Comparison of ENCODE assay signal across 8 mouse cellular contexts in genomic region chr5:123134186-123134874, GRCm38 (mm10). TPM values are rescaled to one million over a fixed set of nuclear protein-coding genes. Genes with fewer than 3 reads are reported as not detected.
DNase-seq lines count a peak whose midpoint lies in the region; ATAC-seq and TF ChIP-seq lines count a peak whose summit lies in the region.

No protein-coding gene starts in this region.

- peak overlapping the region; percentile 100 for H3K27ac ChIP-seq in forebrain, postnatal 0 days (ENCODE audit: low read depth, low read length)
- H3K27ac ChIP-seq in hindbrain, embryonic 14.5 days: peak overlapping the region; percentile 99
- peak overlapping the region; percentile 88 for H3K27ac ChIP-seq in liver, adult 2 months (replicated peaks; ENCODE audit: insufficient read depth, low read depth, low read length)
- peak overlapping the region; percentile 100 for H3K27ac ChIP-seq in neural tube, embryonic 13.5 days (replicated peaks)

- no peaks in the 10 kb centered on the region for H3K9me3 ChIP-seq in forebrain, postnatal 0 days (ENCODE audit: low read length)
- H3K9me3 ChIP-seq in hindbrain, embryonic 14.5 days (ENCODE audit: control insufficient read depth, low read length): no peaks in the 10 kb centered on the region
- no peaks in the 10 kb centered on the region for H3K9me3 ChIP-seq in neural tube, embryonic 13.5 days

- no peak for ATAC-seq in cerebellum, adult (ENCODE audit: insufficient number of reproducible peaks, low FRiP score, low TSS enrichment)
- no peak for ATAC-seq in forebrain, postnatal 0 days
- no peak for ATAC-seq in hindbrain, embryonic 14.5 days (ENCODE audit: low FRiP score)
- ATAC-seq in neural tube, embryonic 13.5 days (ENCODE audit: low read depth): no peak

- H3K4me2 ChIP-seq in forebrain, postnatal 0 days (ENCODE audit: low read depth): peak overlapping the region; percentile 97
- peak overlapping the region; percentile 100 for H3K4me2 ChIP-seq in hindbrain, embryonic 14.5 days (replicated peaks)
- peak overlapping the region; percentile 100 for H3K4me2 ChIP-seq in neural tube, embryonic 13.5 days

- no peaks in the 10 kb centered on the region for H3K79me2 ChIP-seq in liver, adult 2 months (ENCODE audit: control insufficient read depth, insufficient read depth, low read length)

- TF ChIP-seq POLR2A in brain, embryonic 14.5 days (IDR thresholded peaks at IDR 0.05; ENCODE audit: borderline replicate concordance, extremely low read depth, insufficient read depth, insufficient read length, poor library complexity, severe bottlenecking): no peak
- no peak for TF ChIP-seq POLR2A in liver, adult 2 months (IDR thresholded peaks at IDR 0.05; ENCODE audit: extremely low read depth, insufficient read depth, low read length)

- 18% methylated on average over 13 of the region's 13 CpGs for WGBS in forebrain, postnatal 0 days
- 16% methylated on average over 13 of the region's 13 CpGs for WGBS in hindbrain, embryonic 14.5 days
- 5% methylated on average over 13 of the region's 13 CpGs for WGBS in liver, adult 2 months
- WGBS in neural tube, embryonic 13.5 days: 16% methylated on average over 13 of the region's 13 CpGs

- no peaks in the 10 kb centered on the region for H3K36me3 ChIP-seq in forebrain, postnatal 0 days (ENCODE audit: insufficient read depth)
- peaks cover 52% of the 10 kb centered on the region for H3K36me3 ChIP-seq in hindbrain, embryonic 14.5 days (replicated peaks; ENCODE audit: control insufficient read depth, insufficient read depth)
- peaks cover 6% of the 10 kb centered on the region; the same call in 1 of the 2 replicates for H3K36me3 ChIP-seq in liver, adult 2 months (ENCODE audit: control insufficient read depth, insufficient read depth, low read length)
- H3K36me3 ChIP-seq in neural tube, embryonic 13.5 days: peaks cover 47% of the 10 kb centered on the region

- no peaks in the 10 kb centered on the region for H3K27me3 ChIP-seq in forebrain, postnatal 0 days (ENCODE audit: insufficient read depth, low read length)
- H3K27me3 ChIP-seq in hindbrain, embryonic 14.5 days (ENCODE audit: control insufficient read depth, insufficient read depth, low read length): no peaks in the 10 kb centered on the region
- no peaks in the 10 kb centered on the region for H3K27me3 ChIP-seq in liver, adult 2 months (ENCODE audit: control insufficient read depth, insufficient read depth, low read length)
- H3K27me3 ChIP-seq in neural tube, embryonic 13.5 days: no peaks in the 10 kb centered on the region

- peak; percentile 1; the same call in 1 of the 2 replicates for TF ChIP-seq CTCF in brain, embryonic 14.5 days (IDR thresholded peaks at IDR 0.05; ENCODE audit: borderline replicate concordance, extremely low read depth, insufficient read depth, insufficient read length)
- TF ChIP-seq CTCF in forebrain, postnatal 0 days (IDR thresholded peaks at IDR 0.05; ENCODE audit: low read depth): peak; percentile 10; the same call in 1 of the 2 replicates
- TF ChIP-seq CTCF in liver, adult 2 months (IDR thresholded peaks at IDR 0.05; ENCODE audit: low read depth, low read length): no peak

- peak overlapping the region; percentile 85; the same call in 1 of the 2 replicates for H3K4me3 ChIP-seq in forebrain, postnatal 0 days (ENCODE audit: low read depth, low read length)
- peak overlapping the region; percentile 91 for H3K4me3 ChIP-seq in hindbrain, embryonic 14.5 days (replicated peaks; ENCODE audit: low read length)
- H3K4me3 ChIP-seq in liver, adult 2 months (ENCODE audit: insufficient read depth, low read depth, low read length): no peak overlapping the region
- peak overlapping the region; percentile 95 for H3K4me3 ChIP-seq in neural tube, embryonic 13.5 days

- H3K4me1 ChIP-seq in forebrain, postnatal 0 days (ENCODE audit: insufficient read depth): peaks cover 22% of the 10 kb centered on the region
- H3K4me1 ChIP-seq in hindbrain, embryonic 14.5 days (replicated peaks; ENCODE audit: control insufficient read depth, insufficient read depth, low read length): peaks cover 58% of the 10 kb centered on the region
- H3K4me1 ChIP-seq in liver, adult 2 months (ENCODE audit: control insufficient read depth, insufficient read depth, low read length): peaks cover 21% of the 10 kb centered on the region
- peaks cover 71% of the 10 kb centered on the region for H3K4me1 ChIP-seq in neural tube, embryonic 13.5 days (replicated peaks)

- peak overlapping the region; percentile 100; the same call in 1 of the 2 replicates for H3K9ac ChIP-seq in forebrain, postnatal 0 days
- H3K9ac ChIP-seq in hindbrain, embryonic 14.5 days: peak overlapping the region; percentile 100
- peak overlapping the region; percentile 64 for H3K9ac ChIP-seq in liver, adult 2 months (ENCODE audit: low read depth, low read length)
- peak overlapping the region; percentile 100 for H3K9ac ChIP-seq in neural tube, embryonic 13.5 days

- peak; percentile 67 for DNase-seq in cerebellum, adult 11 months
- peak; percentile 48 for DNase-seq in brain, embryonic 14.5 days (ENCODE audit: low read depth)
- peak; percentile 35 for DNase-seq in forebrain, postnatal 0 days
- DNase-seq in hindbrain, embryonic 14.5 days (ENCODE audit: low spot score): no peak
- peak; percentile 62 for DNase-seq in liver, adult 2 months (ENCODE audit: extremely low read depth, low read depth, low spot score)
- no peak for DNase-seq in spleen, postnatal 36 days (ENCODE audit: low spot score in 2 of 2)

RNA-seq across cellular contexts. Expression of gene Rhof, which starts 1.8 kb away (rescaled TPM):
- polyA plus RNA-seq in brain, embryonic 14.5 days (2012; rRNA removed): 9.3 and 11.0 TPM in 2 replicates
- 25.3 and 27.0 TPM in 2 replicates for total RNA-seq in forebrain, postnatal 0 days (2014; rRNA removed)
- 36.9 and 38.7 TPM in 2 replicates for polyA plus RNA-seq in forebrain, postnatal 0 days (2015; fragmentation: Nextera tagmentation; extraction: Ambion mirVana)
- 13.0 and 17.5 TPM in 2 replicates for polyA plus RNA-seq in hindbrain, embryonic 14.5 days (2014; fragmentation: Nextera tagmentation; extraction: Ambion mirVana)
- 0.09 and 0.87 TPM in 2 replicates for total RNA-seq in liver, adult 2 months (2014; rRNA removed)
- polyA plus RNA-seq in liver, adult 2 months (2012; rRNA removed): 0.61 and 0.86 TPM in 2 replicates
- polyA plus RNA-seq in neural tube, embryonic 13.5 days (2015; fragmentation: Nextera tagmentation; extraction: Ambion mirVana): 4.2 and 4.4 TPM in 2 replicates

RNA-seq across cellular contexts. Expression of gene Setd1b, which starts 7.7 kb away (rescaled TPM):
- polyA plus RNA-seq in brain, embryonic 14.5 days (2012; rRNA removed): 7.3 and 21.0 TPM in 2 replicates
- total RNA-seq in forebrain, postnatal 0 days (2014; rRNA removed): 3.9 and 5.6 TPM in 2 replicates
- polyA plus RNA-seq in forebrain, postnatal 0 days (2015; fragmentation: Nextera tagmentation; extraction: Ambion mirVana): 5.1 and 7.6 TPM in 2 replicates
- 12.6 and 12.7 TPM in 2 replicates for polyA plus RNA-seq in hindbrain, embryonic 14.5 days (2014; fragmentation: Nextera tagmentation; extraction: Ambion mirVana)
- 1.8 and 3.8 TPM in 2 replicates for total RNA-seq in liver, adult 2 months (2014; rRNA removed)
- 6.0 and 7.2 TPM in 2 replicates for polyA plus RNA-seq in liver, adult 2 months (2012; rRNA removed)
- polyA plus RNA-seq in neural tube, embryonic 13.5 days (2015; fragmentation: Nextera tagmentation; extraction: Ambion mirVana): 11.5 and 13.1 TPM in 2 replicates

RNA-seq across cellular contexts. Expression of gene Psmd9, which starts 34.9 kb away (rescaled TPM):
- 36.2 and 41.2 TPM in 2 replicates for polyA plus RNA-seq in brain, embryonic 14.5 days (2012; rRNA removed)
- 37.4 and 39.5 TPM in 2 replicates for total RNA-seq in forebrain, postnatal 0 days (2014; rRNA removed)
- 72.3 and 79.4 TPM in 2 replicates for polyA plus RNA-seq in forebrain, postnatal 0 days (2015; fragmentation: Nextera tagmentation; extraction: Ambion mirVana)
- polyA plus RNA-seq in hindbrain, embryonic 14.5 days (2014; fragmentation: Nextera tagmentation; extraction: Ambion mirVana): 59.1 and 66.8 TPM in 2 replicates
- 29.8 and 39.8 TPM in 2 replicates for total RNA-seq in liver, adult 2 months (2014; rRNA removed)
- polyA plus RNA-seq in liver, adult 2 months (2012; rRNA removed): 26.4 and 28.5 TPM in 2 replicates
- polyA plus RNA-seq in neural tube, embryonic 13.5 days (2015; fragmentation: Nextera tagmentation; extraction: Ambion mirVana): 66.9 and 67.9 TPM in 2 replicates

RNA-seq across cellular contexts. Expression of gene Hpd, which starts 48.2 kb away (rescaled TPM):
- not detected in 2 replicates for polyA plus RNA-seq in brain, embryonic 14.5 days (2012; rRNA removed)
- not detected in 2 replicates for total RNA-seq in forebrain, postnatal 0 days (2014; rRNA removed)
- polyA plus RNA-seq in forebrain, postnatal 0 days (2015; fragmentation: Nextera tagmentation; extraction: Ambion mirVana): not detected in 2 replicates
- not detected in 2 replicates for polyA plus RNA-seq in hindbrain, embryonic 14.5 days (2014; fragmentation: Nextera tagmentation; extraction: Ambion mirVana)
- 3,614 and 3,656 TPM in 2 replicates for total RNA-seq in liver, adult 2 months (2014; rRNA removed)
- 3,813 and 5,374 TPM in 2 replicates for polyA plus RNA-seq in liver, adult 2 months (2012; rRNA removed)
- not detected in 2 replicates for polyA plus RNA-seq in neural tube, embryonic 13.5 days (2015; fragmentation: Nextera tagmentation; extraction: Ambion mirVana)

Comparison
In these comparisons a context has a peak if more than half of its experiments do, and no peak if none do; other contexts are left out.
1. DNase-seq: peak in cerebellum, adult 11 months (single experiment), brain, embryonic 14.5 days (single experiment), forebrain, postnatal 0 days (single experiment) and liver, adult 2 months (single experiment); none in hindbrain, embryonic 14.5 days (single experiment) and spleen, postnatal 36 days (0 of 2).
2. Peak in every context shown above with its lines, with median percentiles within 50 percentile points of each other: H3K27ac ChIP-seq, H3K4me2 ChIP-seq and H3K9ac ChIP-seq.